ENCODE assay signal across 31 mouse cellular contexts in the genomic region with DNA sequence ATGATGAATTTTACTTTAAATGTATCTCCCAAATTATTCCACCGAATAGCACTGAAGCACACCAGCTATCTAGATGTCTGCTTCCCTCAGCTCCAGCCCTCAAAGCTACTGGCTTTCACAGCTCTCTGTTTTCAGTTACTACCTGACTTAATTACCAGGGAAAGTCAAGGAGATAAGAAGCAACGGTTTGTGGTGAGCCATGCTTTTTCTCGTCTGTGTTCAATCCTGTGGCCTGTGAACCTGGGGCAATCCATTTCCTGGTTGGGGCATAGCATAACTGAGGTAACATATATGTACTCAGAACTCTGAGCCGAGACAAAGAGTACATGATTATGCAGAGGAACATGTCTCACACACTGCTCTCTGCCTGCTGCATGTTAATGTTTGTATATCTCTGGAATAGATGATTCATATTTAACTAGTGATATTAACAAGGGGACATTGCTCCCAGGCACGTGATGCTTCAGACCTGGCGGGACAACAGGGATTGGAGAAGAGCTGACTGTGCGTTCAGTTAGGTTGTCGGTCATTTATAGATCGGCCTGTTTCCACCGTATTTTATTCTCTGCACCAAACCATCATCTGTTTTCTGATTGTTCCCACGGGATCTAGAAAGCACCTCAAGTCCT.
DNase-seq lines count a peak whose midpoint lies in the region; ATAC-seq lines count a peak whose summit lies in the region.
"Had no signal": no experiment of that assay in that cellular context is flagged by ENCODE, and none has a peak within 500 bp of the region (broad histone marks: within the 10 kb centered on the region; RNA-seq: fewer than 3 reads in every experiment).

No protein-coding gene starts in this region.

- H3K4me3 ChIP-seq in heart, embryonic 16.5 days (ENCODE audit: low read length) = no peak overlapping the region; the same call in 1 of the 2 replicates
- no peak overlapping the region for H3K4me3 ChIP-seq in heart, embryonic 12.5 days
- no peak overlapping the region for H3K4me3 ChIP-seq in liver, embryonic 11.5 days (ENCODE audit: low read depth, low read length)
- H3K4me3 ChIP-seq: embryonic facial prominence, embryonic 12.5 days; forebrain, embryonic 15.5 days; gastrocnemius, adult 2 months; heart, adult 2 months; heart, embryonic 13.5 days; hindbrain, embryonic 10.5 days; hindbrain, embryonic 15.5 days; layer of hippocampus, adult 2 months had no signal

- DNase-seq in 416B (ENCODE audit: low read depth) = peak; percentile 56
- no peak for DNase-seq in liver, embryonic 11.5 days (ENCODE audit: low spot score)
- DNase-seq in retina, postnatal 1 day = no peak
- DNase-seq in ovary, adult 18-20 months (ENCODE audit: low spot score) = no peak
- no peak for DNase-seq in cerebellum, postnatal 4 days (ENCODE audit: low spot score in 2 of 2)
- DNase-seq: adrenal gland, postnatal 14 days; cerebellum, adult 11-12 months; cerebellum, adult 9-11 months; gastrocnemius, adult 2 months; gastrocnemius, postnatal 36 days; heart, adult 2 months; heart, postnatal 14 days; kidney, adult 2 months; kidney, postnatal 36 days; lung, adult 18-20 months; lung, postnatal 4 days; midbrain, embryonic 14.5 days; right cerebral cortex, postnatal 25 days; spleen, adult 18-20 months had no signal

- H3K27me3 ChIP-seq in heart, embryonic 16.5 days (ENCODE audit: control insufficient read depth, insufficient read depth, low read length) = no peaks in the 10 kb centered on the region
- no peaks in the 10 kb centered on the region for H3K27me3 ChIP-seq in heart, embryonic 12.5 days (replicated peaks)
- H3K27me3 ChIP-seq in liver, embryonic 11.5 days (replicated peaks; ENCODE audit: control insufficient read depth, insufficient read depth, low read length) = no peaks in the 10 kb centered on the region
- H3K27me3 ChIP-seq: embryonic facial prominence, embryonic 12.5 days; forebrain, embryonic 15.5 days; hindbrain, embryonic 15.5 days had no signal

- peak overlapping the region; percentile 48 for H3K27ac ChIP-seq in heart, embryonic 16.5 days (ENCODE audit: low read length)
- H3K27ac ChIP-seq in heart, embryonic 12.5 days (ENCODE audit: poor library complexity, severe bottlenecking) = no peak overlapping the region
- H3K27ac ChIP-seq in liver, embryonic 11.5 days (ENCODE audit: low read depth, low read length) = no peak overlapping the region
- H3K27ac ChIP-seq: embryonic facial prominence, embryonic 12.5 days; forebrain, embryonic 15.5 days; gastrocnemius, adult 2 months; heart, adult 2 months; heart, embryonic 13.5 days; hindbrain, embryonic 10.5 days; hindbrain, embryonic 15.5 days; layer of hippocampus, adult 2 months had no signal

- H3K9ac ChIP-seq in heart, embryonic 16.5 days (ENCODE audit: low read length) = no peak overlapping the region
- H3K9ac ChIP-seq in heart, embryonic 12.5 days = no peak overlapping the region
- H3K9ac ChIP-seq in liver, embryonic 11.5 days (ENCODE audit: low read depth, low read length) = no peak overlapping the region
- H3K9ac ChIP-seq: embryonic facial prominence, embryonic 12.5 days; forebrain, embryonic 15.5 days; heart, embryonic 13.5 days; hindbrain, embryonic 15.5 days had no signal

- H3K4me1 ChIP-seq in heart, embryonic 16.5 days (ENCODE audit: control insufficient read depth, insufficient read depth, low read length) = no peaks in the 10 kb centered on the region
- H3K4me1 ChIP-seq in heart, embryonic 12.5 days (replicated peaks) = no peaks in the 10 kb centered on the region
- peaks cover 7% of the 10 kb centered on the region; the same call in 1 of the 2 replicates for H3K4me1 ChIP-seq in liver, embryonic 11.5 days (replicated peaks; ENCODE audit: control insufficient read depth, insufficient read depth, low read length)
- H3K4me1 ChIP-seq: embryonic facial prominence, embryonic 12.5 days had no signal

- no peaks in the 10 kb centered on the region for H3K36me3 ChIP-seq in heart, embryonic 16.5 days (ENCODE audit: control insufficient read depth, insufficient read depth)
- no peaks in the 10 kb centered on the region for H3K36me3 ChIP-seq in heart, embryonic 12.5 days
- no peaks in the 10 kb centered on the region for H3K36me3 ChIP-seq in liver, embryonic 11.5 days (ENCODE audit: control insufficient read depth, insufficient read depth, low read length)
- H3K36me3 ChIP-seq: embryonic facial prominence, embryonic 12.5 days; forebrain, embryonic 15.5 days; G1E; heart, embryonic 13.5 days; hindbrain, embryonic 10.5 days; hindbrain, embryonic 15.5 days had no signal

- no peaks in the 10 kb centered on the region for H3K9me3 ChIP-seq in heart, embryonic 16.5 days (replicated peaks; ENCODE audit: control insufficient read depth, low read length)
- no peaks in the 10 kb centered on the region for H3K9me3 ChIP-seq in heart, embryonic 12.5 days (replicated peaks)
- H3K9me3 ChIP-seq in liver, embryonic 11.5 days (ENCODE audit: control insufficient read depth, low read length) = no peaks in the 10 kb centered on the region
- H3K9me3 ChIP-seq: embryonic facial prominence, embryonic 12.5 days; forebrain, embryonic 15.5 days; G1E; heart, embryonic 13.5 days; hindbrain, embryonic 10.5 days; hindbrain, embryonic 15.5 days had no signal

- 65% methylated on average over 11 of the region's 11 CpGs for WGBS in heart, embryonic 16.5 days
- WGBS in heart, embryonic 12.5 days = 72% methylated on average over 11 of the region's 11 CpGs
- WGBS in liver, embryonic 11.5 days = 66% methylated on average over 11 of the region's 11 CpGs

- no peak overlapping the region for H3K4me2 ChIP-seq in heart, embryonic 16.5 days (ENCODE audit: low read depth, low read length)
- H3K4me2 ChIP-seq in heart, embryonic 12.5 days = no peak overlapping the region
- H3K4me2 ChIP-seq in liver, embryonic 11.5 days = no peak overlapping the region
- H3K4me2 ChIP-seq: embryonic facial prominence, embryonic 12.5 days; forebrain, embryonic 15.5 days; heart, embryonic 13.5 days; hindbrain, embryonic 15.5 days had no signal

- no peak for ATAC-seq in heart, embryonic 16.5 days (replicated peaks; ENCODE audit: extremely low read depth, insufficient read depth, low FRiP score)
- no peak for ATAC-seq in heart, embryonic 12.5 days (ENCODE audit: insufficient number of reproducible peaks, low FRiP score)
- peak; percentile 27; the same call in 1 of the 2 replicates for ATAC-seq in liver, embryonic 11.5 days (replicated peaks; ENCODE audit: low FRiP score)
- peak; percentile 65 for ATAC-seq in megakaryocyte progenitor cell, adult 5-6 weeks (replicated peaks; ENCODE audit: poor library complexity)
- ATAC-seq: forebrain, embryonic 15.5 days; inflammation-experienced regulatory T-cells, adult 6 months; lung, postnatal 0 days had no signal

Comparison
In these comparisons a context has a peak if more than half of its experiments do, and no peak if none do; other contexts are left out.
1. ATAC-seq: peak in liver, embryonic 11.5 days (single experiment) and megakaryocyte progenitor cell, adult 5-6 weeks (single experiment); none in heart, embryonic 16.5 days (single experiment) and heart, embryonic 12.5 days (single experiment).